Mouse (Mus musculus) subcutaneous adipose tissue, adult 2 months (tissue): ENCODE data around the gene Mrps22. TPM values are rescaled to one million over a fixed set of nuclear protein-coding genes. Genes with fewer than 3 reads are reported as not detected.

Experiments used
- polyA plus RNA-seq: library from polyadenylated mRNA; depleted of rRNA; stranded (reverse); fragments of >200 nt; gene quantifications from 2 replicates; pipeline ENCODE4 v1.2.3, GENCODE M21; 2012; ENCODE audit warnings: low replicate concordance; rRNA removed

Mrps22 gene
- 18.0 and 20.0 TPM in 2 replicates for polyA plus RNA-seq

DNA sequence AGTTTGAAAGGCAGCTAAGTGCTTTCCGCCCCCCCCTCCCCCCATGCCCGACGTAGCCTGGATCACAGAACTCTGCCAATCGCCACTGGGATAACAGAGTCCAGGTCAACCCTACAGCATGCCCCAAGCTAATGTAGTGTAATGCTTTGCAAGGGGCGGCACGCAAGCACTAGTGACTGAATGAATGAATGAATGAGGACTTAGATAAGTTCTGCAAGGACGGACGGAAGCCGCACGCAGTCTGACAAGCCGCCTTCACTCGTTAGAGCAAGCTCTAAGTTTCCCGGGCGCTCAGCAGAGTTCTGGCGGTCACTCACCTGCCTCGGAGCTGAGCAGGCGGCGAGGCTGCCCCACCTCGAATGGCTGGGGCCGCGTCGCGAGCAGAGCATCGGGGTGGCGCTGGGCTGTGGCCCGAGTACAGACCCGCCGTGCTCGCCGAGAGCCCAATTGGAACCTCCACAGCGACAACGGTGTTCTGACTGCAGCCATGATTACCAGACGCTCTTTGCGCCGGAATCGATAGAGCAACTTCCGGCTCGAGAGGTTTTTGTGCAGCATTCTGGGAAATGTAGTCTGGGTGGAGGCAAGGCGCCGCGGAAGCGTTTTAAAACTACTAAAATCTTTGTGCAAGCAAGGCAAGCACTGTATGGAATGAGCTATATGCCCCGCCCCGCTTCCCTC is at the start of gene Mrps22:
TSS of gene Mrps22 (minus strand) at position 505 of the 681 bp plus-strand sequence.

DNA sequence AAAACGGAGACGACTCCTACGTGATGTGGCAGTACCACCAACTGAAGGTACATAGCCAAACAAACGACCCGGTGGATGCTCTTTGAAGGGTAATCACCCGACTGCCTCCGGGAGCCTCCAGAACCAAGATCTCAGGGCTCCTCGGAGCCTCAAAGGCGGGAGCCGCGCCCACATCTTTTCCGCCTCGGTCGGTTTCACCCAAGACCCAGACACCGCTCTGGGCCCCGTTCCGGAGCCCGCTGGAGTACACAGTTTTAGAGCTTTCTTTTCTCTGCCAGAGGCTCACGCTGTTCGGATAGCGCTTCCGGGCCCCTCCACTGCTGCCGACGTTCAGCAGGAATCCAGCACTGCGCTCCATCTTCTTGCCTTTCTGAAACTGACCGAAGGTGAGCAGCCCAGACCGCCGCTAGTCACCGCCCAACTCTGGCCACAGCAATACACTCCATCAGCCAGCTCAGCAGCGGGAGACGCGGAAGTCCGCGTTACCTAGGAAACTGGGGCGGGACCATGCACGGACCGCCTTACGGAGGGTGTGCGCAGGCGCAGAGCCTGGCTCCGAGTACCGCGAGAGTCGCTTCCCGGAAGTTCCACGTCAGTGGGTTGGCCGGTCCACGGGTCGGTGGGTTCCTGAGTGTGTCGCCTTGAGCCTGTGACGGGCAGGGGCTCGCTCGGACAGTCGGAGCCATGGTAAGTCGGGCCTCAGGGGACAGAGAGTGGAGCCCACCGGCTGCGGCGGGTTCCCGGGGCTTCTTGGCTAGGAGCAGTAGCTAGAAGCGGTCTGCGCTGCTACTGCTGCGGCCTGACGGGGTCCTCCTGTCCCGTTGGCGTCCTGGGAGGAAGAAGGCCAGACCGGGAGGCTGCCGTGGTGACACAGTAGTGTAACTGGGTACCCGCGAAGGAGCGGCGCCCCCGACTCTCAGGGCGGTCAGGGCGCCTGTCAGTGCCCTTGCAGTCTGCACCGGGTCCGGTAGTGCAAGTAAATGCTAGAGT is 38.0 kb downstream of the Mrps22 start, which contains the start of gene Copb2:
TSS of gene Copb2 (plus strand) at position 585 of the 990 bp plus-strand sequence.

Other genes with a start within 250 kb of the Mrps22 start
- gene Rbp1, start 178.7 kb downstream of the Mrps22 start, polyA plus RNA-seq, result 7.0 and 35.4 TPM in 2 replicates
- gene Rbp2, start 115.5 kb downstream of the Mrps22 start, polyA plus RNA-seq, result not detected in 2 replicates
- gene Copb2, start 37.9 kb downstream of the Mrps22 start, polyA plus RNA-seq, result 48.2 and 62.3 TPM in 2 replicates
- gene Prr23a1, start 240.8 kb upstream of the Mrps22 start, polyA plus RNA-seq, result not detected in 2 replicates